Mouse (Mus musculus) embryonic facial prominence, embryonic 13.5 days (tissue): ENCODE results near the gene Ccl6. TPM values are rescaled to one million over a fixed set of nuclear protein-coding genes. Genes with fewer than 3 reads are reported as not detected.

Experiments
- ATAC-seq: fragments of 200-750 bp; cut with Nextera tagmentation; 2 replicates; pipeline ENCODE4 v1.8.0; 2017; ENCODE audit warnings: low read depth; ENCODE audit not compliant: insufficient number of reproducible peaks, insufficient read depth, low FRiP score, low TSS enrichment
- H3K27ac ChIP-seq: fragments of 300-500 bp; sonication (generic); 2 replicates; pipeline ENCODE4 v1.5.1; 2015; ENCODE audit warnings: moderate library complexity, mild to moderate bottlenecking, inconsistent platforms
- H3K27me3 ChIP-seq: fragments of 300-500 bp; sonication (generic); 2 replicates; pipeline ENCODE4 v1.6.1; 2015; ENCODE audit warnings: mild to moderate bottlenecking, inconsistent platforms
- H3K36me3 ChIP-seq: fragments of 300-500 bp; sonication (generic); 2 replicates; pipeline ENCODE4 v1.6.1; 2015; ENCODE audit warnings: mild to moderate bottlenecking, inconsistent platforms
- H3K4me1 ChIP-seq: fragments of 300-500 bp; sonication (generic); 2 replicates; pipeline ENCODE4 v1.6.1; 2015; ENCODE audit warnings: inconsistent platforms
- H3K4me2 ChIP-seq: fragments of 300-500 bp; sonication (generic); 2 replicates; pipeline ENCODE4 v1.6.1; 2015; ENCODE audit warnings: moderate library complexity, mild to moderate bottlenecking, inconsistent platforms
- H3K4me3 ChIP-seq: fragments of 300-500 bp; sonication (generic); 2 replicates; pipeline ENCODE4 v1.5.1; 2015; ENCODE audit warnings: mild to moderate bottlenecking, inconsistent platforms
- H3K9ac ChIP-seq: fragments of 300-500 bp; sonication (generic); 2 replicates; pipeline ENCODE4 v1.6.1; 2015; ENCODE audit warnings: mild to moderate bottlenecking, inconsistent platforms
- H3K9me3 ChIP-seq: fragments of 300-500 bp; sonication (generic); 2 replicates; pipeline ENCODE4 v1.6.1; 2016; ENCODE audit warnings: inconsistent platforms
- WGBS: fragments of 180-500 bp; shearing (Covaris S2); methylation state at CpG from one replicate; pipeline ENCODE4 v1.1.7; 2015; ENCODE audit warnings: mixed read lengths; 5-methylcytosine and 5-hydroxymethylcytosine counted together
- polyA plus RNA-seq: library from polyadenylated mRNA; unstranded; fragments of >200 nt; fragmentation: Nextera tagmentation; extraction: Ambion mirVana; gene quantifications from 2 replicates; pipeline ENCODE4 v1.2.1, GENCODE M21; 2015

Ccl6 gene
- polyA plus RNA-seq, 1 experiment from 2014 or later, result 0.35 TPM

- no peak overlapping the region for H3K4me3 ChIP-seq
- H3K36me3 ChIP-seq, result no peaks in the 10 kb centered on the region
- 92% methylated on average over 1 of the region's 1 CpGs for WGBS
- no peaks in the 10 kb centered on the region for H3K4me1 ChIP-seq
- H3K27me3 ChIP-seq, result no peaks in the 10 kb centered on the region
- no peak overlapping the region for H3K27ac ChIP-seq
- H3K9me3 ChIP-seq, result no peaks in the 10 kb centered on the region
- no peak for ATAC-seq
- no peak overlapping the region for H3K4me2 ChIP-seq
- no peak overlapping the region for H3K9ac ChIP-seq
Observed at GRCm38 (mm10) chr11:83619037-83619436, 26.1 kb upstream of the Ccl6 start.

- no peak overlapping the region for H3K9ac ChIP-seq
- no peak overlapping the region for H3K4me3 ChIP-seq
- no peak for ATAC-seq
- no peaks in the 10 kb centered on the region for H3K27me3 ChIP-seq
- H3K36me3 ChIP-seq, result no peaks in the 10 kb centered on the region
- WGBS, result 71% methylated on average over 5 of the region's 5 CpGs
- H3K4me1 ChIP-seq, result no peaks in the 10 kb centered on the region
- H3K9me3 ChIP-seq, result no peaks in the 10 kb centered on the region
- no peak overlapping the region for H3K4me2 ChIP-seq
- H3K27ac ChIP-seq, result no peak overlapping the region
Observed at GRCm38 (mm10) chr11:83618238-83618637, 25.4 kb upstream of the Ccl6 start.

- H3K36me3 ChIP-seq, result no peaks in the 10 kb centered on the region
- H3K27ac ChIP-seq, result no peak overlapping the region
- H3K9me3 ChIP-seq, result no peaks in the 10 kb centered on the region
- no peak overlapping the region for H3K9ac ChIP-seq
- no peak overlapping the region for H3K4me3 ChIP-seq
- WGBS, result 78% methylated on average over 1 of the region's 1 CpGs
- ATAC-seq, result no peak
- no peaks in the 10 kb centered on the region for H3K27me3 ChIP-seq
- H3K4me1 ChIP-seq, result no peaks in the 10 kb centered on the region
- no peak overlapping the region for H3K4me2 ChIP-seq
Observed at GRCm38 (mm10) chr11:83616586-83616985, 23.7 kb upstream of the Ccl6 start.

- H3K27ac ChIP-seq, result no peak overlapping the region
- no peaks in the 10 kb centered on the region for H3K9me3 ChIP-seq
- H3K9ac ChIP-seq, result no peak overlapping the region
- WGBS, result 72% methylated on average over 2 of the region's 2 CpGs
- no peaks in the 10 kb centered on the region for H3K27me3 ChIP-seq
- no peaks in the 10 kb centered on the region for H3K36me3 ChIP-seq
- no peak overlapping the region for H3K4me2 ChIP-seq
- no peak overlapping the region for H3K4me3 ChIP-seq
- no peak for ATAC-seq
- no peaks in the 10 kb centered on the region for H3K4me1 ChIP-seq
Observed at GRCm38 (mm10) chr11:83610900-83611299, 18.0 kb upstream of the Ccl6 start.

GRCm38 (mm10) chr11:83606396-83606795 lies 13.5 kb upstream of the Ccl6 start:
- 48% methylated on average over 1 of the region's 1 CpGs for WGBS
- H3K9me3 ChIP-seq, result no peaks in the 10 kb centered on the region

GRCm38 (mm10) chr11:83605535-83605934 lies 12.6 kb upstream of the Ccl6 start:
- Histone ChIP-seq H3K4me2 (no peak overlapping the region), H3K9me3 (no peaks in the 10 kb centered on the region), H3K4me1 (no peaks in the 10 kb centered on the region), H3K27me3 (no peaks in the 10 kb centered on the region), H3K4me3 (no peak overlapping the region), H3K27ac (no peak overlapping the region), H3K36me3 (no peaks in the 10 kb centered on the region), H3K9ac (no peak overlapping the region)
- no peak for ATAC-seq
- WGBS, result 90% methylated on average over 3 of the region's 3 CpGs

More at GRCm38 (mm10) chr11:83606396-83606795, 13.5 kb upstream of the Ccl6 start:
- H3K4me3 ChIP-seq, result no peak overlapping the region
- no peak overlapping the region for H3K4me2 ChIP-seq
- no peaks in the 10 kb centered on the region for H3K4me1 ChIP-seq
- no peak overlapping the region for H3K27ac ChIP-seq
- no peaks in the 10 kb centered on the region for H3K27me3 ChIP-seq
- no peak for ATAC-seq
- H3K9ac ChIP-seq, result no peak overlapping the region
- H3K36me3 ChIP-seq, result no peaks in the 10 kb centered on the region

- 88% methylated on average over 4 of the region's 4 CpGs for WGBS
- Histone ChIP-seq H3K9me3 (no peaks in the 10 kb centered on the region), H3K4me3 (no peak overlapping the region), H3K27ac (no peak overlapping the region), H3K4me2 (no peak overlapping the region), H3K4me1 (no peaks in the 10 kb centered on the region), H3K9ac (no peak overlapping the region), H3K36me3 (no peaks in the 10 kb centered on the region), H3K27me3 (no peaks in the 10 kb centered on the region)
- ATAC-seq, result no peak
Observed at GRCm38 (mm10) chr11:83604698-83605097, 11.8 kb upstream of the Ccl6 start.

- 88% methylated on average over 3 of the region's 3 CpGs for WGBS
- no peak overlapping the region for H3K27ac ChIP-seq
- H3K36me3 ChIP-seq, result no peaks in the 10 kb centered on the region
- no peaks in the 10 kb centered on the region for H3K9me3 ChIP-seq
- no peak overlapping the region for H3K4me2 ChIP-seq
- no peak overlapping the region for H3K4me3 ChIP-seq
- H3K9ac ChIP-seq, result no peak overlapping the region
- no peaks in the 10 kb centered on the region for H3K27me3 ChIP-seq
- H3K4me1 ChIP-seq, result no peaks in the 10 kb centered on the region
- ATAC-seq, result no peak
Observed at GRCm38 (mm10) chr11:83603399-83603798, 10.5 kb upstream of the Ccl6 start.

GRCm38 (mm10) chr11:83600576-83600975 lies 7.7 kb upstream of the Ccl6 start:
- H3K4me2 ChIP-seq, result no peak overlapping the region
- H3K27me3 ChIP-seq, result no peaks in the 10 kb centered on the region
- no peaks in the 10 kb centered on the region for H3K36me3 ChIP-seq
- no peak overlapping the region for H3K9ac ChIP-seq
- WGBS, result 83% methylated on average over 2 of the region's 2 CpGs
- no peak overlapping the region for H3K27ac ChIP-seq
- no peak overlapping the region for H3K4me3 ChIP-seq
- H3K4me1 ChIP-seq, result no peaks in the 10 kb centered on the region
- ATAC-seq, result no peak
- H3K9me3 ChIP-seq, result no peaks in the 10 kb centered on the region

- no peak overlapping the region for H3K9ac ChIP-seq
- no peak for ATAC-seq
- WGBS, result 85% methylated on average over 3 of the region's 3 CpGs
- H3K27me3 ChIP-seq, result no peaks in the 10 kb centered on the region
- H3K27ac ChIP-seq, result no peak overlapping the region
- H3K36me3 ChIP-seq, result no peaks in the 10 kb centered on the region
- no peaks in the 10 kb centered on the region for H3K9me3 ChIP-seq
- no peaks in the 10 kb centered on the region for H3K4me1 ChIP-seq
- H3K4me3 ChIP-seq, result no peak overlapping the region
- H3K4me2 ChIP-seq, result no peak overlapping the region
Observed at GRCm38 (mm10) chr11:83598991-83599390, 6.1 kb upstream of the Ccl6 start.

GRCm38 (mm10) chr11:83598207-83598837 lies 5.4 kb upstream of the Ccl6 start:
- Histone ChIP-seq H3K9me3 (no peaks in the 10 kb centered on the region), H3K27ac (peak overlapping the region; percentile 52), H3K36me3 (no peaks in the 10 kb centered on the region), H3K4me3 (no peak overlapping the region), H3K4me1 (no peaks in the 10 kb centered on the region), H3K27me3 (no peaks in the 10 kb centered on the region), H3K9ac (no peak overlapping the region), H3K4me2 (no peak overlapping the region)
- WGBS, result 70% methylated on average over 3 of the region's 3 CpGs
- ATAC-seq, result no peak

GRCm38 (mm10) chr11:83597796-83598195 lies 4.9 kb upstream of the Ccl6 start:
- H3K4me2 ChIP-seq, result no peak overlapping the region
- no peak overlapping the region for H3K9ac ChIP-seq
- 82% methylated on average over 7 of the region's 7 CpGs for WGBS
- H3K4me3 ChIP-seq, result no peak overlapping the region
- no peak for ATAC-seq
- H3K4me1 ChIP-seq, result no peaks in the 10 kb centered on the region
- H3K36me3 ChIP-seq, result no peaks in the 10 kb centered on the region
- no peaks in the 10 kb centered on the region for H3K9me3 ChIP-seq
- no peaks in the 10 kb centered on the region for H3K27me3 ChIP-seq
- H3K27ac ChIP-seq, result peak overlapping the region; percentile 52
